Mouse (Mus musculus) ES-Bruce4 (cell line): Measurements from ENCODE around the gene Cdc42se1.

Source experiments
- CTCF ChIP-seq: IDR thresholded peaks from one replicate; pipeline ENCODE4 v1.8.1; 2011; ENCODE audit warnings: low read depth, low read length
- EP300 ChIP-seq: IDR thresholded peaks from 2 replicates; pipeline ENCODE4 v1.6.1; 2011; ENCODE audit warnings: low read depth, low read length; ENCODE audit not compliant: insufficient read depth
- POLR2A ChIP-seq: IDR thresholded peaks from one replicate; pipeline ENCODE4 v1.8.1; 2011; ENCODE audit warnings: low read length; ENCODE audit not compliant: insufficient read depth

- TF ChIP-seq CTCF (no peak), POLR2A (no peak), EP300 (no peak)
These were observed 10.5 kb downstream of the Cdc42se1 start for GRCm38 (mm10) chr3:95239022-95239421.
